Mouse (Mus musculus): ENCODE data around the gene Noxred1. TPM values are rescaled to one million over a fixed set of nuclear protein-coding genes. Genes with fewer than 3 reads are reported as not detected.

Noxred1 gene
- polyA plus RNA-seq, 1 experiment = 75.4 TPM

DNA sequence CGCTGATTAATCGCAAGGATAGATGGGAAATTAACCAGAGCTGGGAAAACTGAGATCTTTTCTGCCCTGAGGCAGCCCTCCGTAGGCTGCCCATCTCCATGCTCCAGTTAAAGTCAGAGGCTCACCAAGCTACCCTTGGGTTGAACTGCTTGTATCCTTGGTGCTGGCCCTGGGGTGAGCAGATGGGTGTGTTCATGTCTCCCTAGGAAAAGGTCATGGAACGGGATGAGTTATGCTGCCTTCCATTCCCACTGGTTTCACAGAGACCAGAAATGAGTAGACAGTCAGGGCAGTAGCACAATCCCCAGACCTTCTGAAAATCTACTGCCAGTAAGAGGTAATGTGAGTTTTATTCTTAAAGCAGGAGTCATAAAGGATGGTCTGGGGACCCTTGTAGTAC lies 60.9 kb downstream of the Noxred1 start:
- Histone ChIP-seq H3K4me3 (ENCODE audit: control insufficient read depth, low read depth, low read length) (no peak overlapping the region), H3K27me3 (ENCODE audit: control insufficient read depth, insufficient read depth, low read length) (no peaks in the 10 kb centered on the region), H3K4me1 (ENCODE audit: control insufficient read depth, insufficient read depth, low read length) (no peaks in the 10 kb centered on the region), H3K36me3 (ENCODE audit: control insufficient read depth, insufficient read depth, low read length) (no peaks in the 10 kb centered on the region), H3K27ac (ENCODE audit: control insufficient read depth, insufficient read depth, low read depth, low read length) (no peak overlapping the region)
- no peak for TF ChIP-seq POLR2A (IDR thresholded peaks at IDR 0.05; ENCODE audit: control insufficient read depth, low read depth, low read length)
- no peak for TF ChIP-seq CTCF (IDR thresholded peaks at IDR 0.05; ENCODE audit: control insufficient read depth, insufficient read depth, insufficient replicate concordance, low read depth, low read length)

DNA sequence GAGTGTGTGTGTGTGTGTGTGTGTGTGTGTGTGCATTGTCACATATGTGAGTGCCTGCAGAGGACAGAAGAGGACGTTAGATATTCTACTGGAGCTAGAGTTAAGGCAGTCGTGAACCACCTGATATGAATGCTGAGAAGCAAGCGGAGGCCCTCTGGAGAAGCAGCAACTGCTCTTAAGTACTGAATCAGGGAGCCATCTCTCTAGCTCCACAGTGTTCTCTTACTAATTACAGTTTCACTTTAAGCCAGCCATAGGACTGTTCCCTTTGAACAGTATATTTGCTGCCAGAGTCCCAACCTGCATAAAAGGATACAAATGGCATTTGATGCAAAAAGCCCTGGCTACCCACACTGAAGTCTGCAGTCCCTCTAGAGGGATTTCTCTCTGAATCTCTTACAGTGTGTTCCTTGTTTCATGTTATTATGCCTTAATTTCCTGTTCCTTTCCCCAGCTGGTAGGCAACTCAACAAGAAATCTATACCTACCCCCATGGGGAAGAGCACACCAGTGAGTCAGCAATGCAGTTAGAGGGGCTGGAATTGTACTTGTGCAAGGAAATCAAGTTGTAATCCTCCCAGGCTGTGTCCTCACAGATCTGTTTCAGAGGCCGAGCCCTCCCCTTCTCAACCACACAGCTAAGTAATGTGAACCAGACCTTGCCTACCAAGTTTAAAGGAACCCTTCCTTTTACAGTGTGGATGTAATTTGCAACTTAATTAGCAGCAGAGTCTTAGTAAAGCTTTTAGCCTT lies 63.2 kb downstream of the Noxred1 start:
- Histone ChIP-seq H3K27ac (ENCODE audit: control insufficient read depth, insufficient read depth, low read depth, low read length) (no peak overlapping the region), H3K36me3 (ENCODE audit: control insufficient read depth, insufficient read depth, low read length) (peaks cover 2% of the 10 kb centered on the region; the same call in 1 of the 2 replicates), H3K4me1 (ENCODE audit: control insufficient read depth, insufficient read depth, low read length) (no peaks in the 10 kb centered on the region), H3K4me3 (ENCODE audit: control insufficient read depth, low read depth, low read length) (no peak overlapping the region), H3K27me3 (ENCODE audit: control insufficient read depth, insufficient read depth, low read length) (no peaks in the 10 kb centered on the region)
- TF ChIP-seq POLR2A (IDR thresholded peaks at IDR 0.05; ENCODE audit: control insufficient read depth, low read depth, low read length) (no peak), CTCF (IDR thresholded peaks at IDR 0.05; ENCODE audit: control insufficient read depth, insufficient read depth, insufficient replicate concordance, low read depth, low read length) (no peak)

Other genes with a start within 250 kb of the Noxred1 start
- not detected in 2 replicates for gene Zdhhc22, start 248.3 kb downstream of the Noxred1 start, polyA plus RNA-seq (2012; rRNA removed)
- gene Tmem63c, start 217.4 kb downstream of the Noxred1 start, polyA plus RNA-seq (2012; rRNA removed) = 30.3 and 32.3 TPM in 2 replicates
- 1.5 and 2.0 TPM in 2 replicates for gene Ngb, start 136.2 kb downstream of the Noxred1 start, polyA plus RNA-seq (2012; rRNA removed)
- 76.4 and 81.4 TPM in 2 replicates for gene Gstz1, start 91.6 kb downstream of the Noxred1 start, polyA plus RNA-seq (2012; rRNA removed)
- 66.1 and 69.6 TPM in 2 replicates for gene Pomt2, start 90.8 kb downstream of the Noxred1 start, polyA plus RNA-seq (2012; rRNA removed)
- gene Samd15, start 39.0 kb downstream of the Noxred1 start, polyA plus RNA-seq (2012; rRNA removed) = 20.3 and 27.1 TPM in 2 replicates
- 2.9 and 3.3 TPM in 2 replicates for gene Tmed8, start 38.3 kb downstream of the Noxred1 start, polyA plus RNA-seq (2012; rRNA removed)
- gene Vipas39, start 27.5 kb upstream of the Noxred1 start, polyA plus RNA-seq (2012; rRNA removed) = 19.8 and 22.1 TPM in 2 replicates
- 47.8 and 50.4 TPM in 2 replicates for gene Ahsa1, start 27.7 kb upstream of the Noxred1 start, polyA plus RNA-seq (2012; rRNA removed)
- 0.19 and 0.23 TPM in 2 replicates for gene Ism2, start 61.0 kb upstream of the Noxred1 start, polyA plus RNA-seq (2012; rRNA removed)
- gene Sptlc2, start 149.6 kb upstream of the Noxred1 start, polyA plus RNA-seq (2012; rRNA removed) = 9.1 and 9.4 TPM in 2 replicates
- 38.2 and 41.0 TPM in 2 replicates for gene Slirp, start 205.2 kb upstream of the Noxred1 start, polyA plus RNA-seq (2012; rRNA removed)
- 12.8 and 15.0 TPM in 2 replicates for gene Alkbh1, start 205.3 kb upstream of the Noxred1 start, polyA plus RNA-seq (2012; rRNA removed)
- 15.9 and 16.4 TPM in 2 replicates for gene Snw1, start 233.5 kb upstream of the Noxred1 start, polyA plus RNA-seq (2012; rRNA removed)